Mouse (Mus musculus): ENCODE data around the gene Olfr524. TPM values are rescaled to one million over a fixed set of nuclear protein-coding genes. Genes with fewer than 3 reads are reported as not detected.

The Olfr524 gene
- total RNA-seq, 2 experiments from 2014 or later = not detected

DNA sequence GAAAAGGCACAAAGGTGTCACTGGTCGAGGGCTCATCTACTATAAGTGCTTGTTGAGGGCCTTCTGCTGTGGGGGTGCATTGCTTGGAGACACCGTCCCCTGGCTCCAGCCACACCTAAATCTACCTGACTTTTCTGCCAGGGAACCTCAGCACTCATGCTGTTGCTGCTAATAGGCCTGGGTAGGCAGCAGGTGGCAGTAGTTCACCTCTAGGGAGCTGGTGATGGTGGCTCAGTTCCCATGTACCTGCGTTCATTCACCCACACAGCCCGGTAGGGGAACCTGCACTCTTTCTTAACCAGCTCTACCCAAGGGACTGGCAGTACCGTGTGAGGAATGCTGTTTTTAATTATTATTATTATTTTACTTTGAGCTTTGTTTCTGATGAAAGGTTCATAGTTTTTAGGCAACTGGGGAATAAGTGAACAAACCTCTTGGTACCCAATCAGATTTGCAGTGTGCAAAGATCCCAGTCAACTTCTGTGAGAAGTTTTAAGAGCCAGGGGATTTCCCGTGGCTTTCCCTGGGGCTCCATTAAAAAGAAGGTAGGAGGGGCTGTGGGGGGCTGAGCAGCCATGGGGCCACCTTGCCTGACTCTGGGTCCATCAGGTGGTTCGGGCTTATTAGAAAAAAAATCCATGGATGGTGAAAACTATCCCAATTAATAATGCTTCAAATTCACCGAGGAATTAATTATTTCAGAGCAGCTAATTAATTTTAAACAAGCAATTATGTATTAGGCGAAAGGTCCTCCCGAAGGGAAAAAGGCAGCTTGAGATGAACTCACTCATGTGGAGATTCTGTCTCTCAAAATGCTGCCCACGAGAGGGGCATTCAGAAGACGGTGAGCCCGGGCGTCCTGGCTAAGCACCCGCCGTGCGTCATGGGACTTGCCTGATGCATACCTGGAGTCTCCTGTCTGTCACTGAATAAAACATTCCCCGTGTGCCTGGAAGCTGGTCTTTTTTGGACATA lies 18.8 kb downstream of the Olfr524 start:
- no peak for DNase-seq (ENCODE audit: low spot score in 2 of 2)

DNA sequence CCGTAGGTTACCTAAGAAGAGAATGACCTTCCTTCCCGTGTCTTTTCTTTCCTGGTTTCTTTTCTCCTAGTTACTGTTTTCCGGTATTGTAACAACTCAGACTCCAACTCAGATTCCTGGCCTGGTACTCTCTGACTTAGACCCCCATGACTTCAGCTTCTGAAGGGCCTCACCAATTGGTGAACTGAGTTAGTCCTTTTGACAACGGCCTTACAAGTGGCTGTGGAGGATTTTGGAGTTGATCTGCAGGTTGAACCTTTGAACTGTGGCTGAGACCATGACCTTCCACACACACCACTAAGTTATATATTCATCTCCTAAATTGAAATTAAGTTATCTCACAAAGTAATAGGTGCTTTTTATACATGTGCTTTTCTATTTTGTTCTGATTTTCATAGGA lies 21.6 kb downstream of the Olfr524 start:
- DNase-seq (ENCODE audit: low spot score in 2 of 2) = no peak

DNA sequence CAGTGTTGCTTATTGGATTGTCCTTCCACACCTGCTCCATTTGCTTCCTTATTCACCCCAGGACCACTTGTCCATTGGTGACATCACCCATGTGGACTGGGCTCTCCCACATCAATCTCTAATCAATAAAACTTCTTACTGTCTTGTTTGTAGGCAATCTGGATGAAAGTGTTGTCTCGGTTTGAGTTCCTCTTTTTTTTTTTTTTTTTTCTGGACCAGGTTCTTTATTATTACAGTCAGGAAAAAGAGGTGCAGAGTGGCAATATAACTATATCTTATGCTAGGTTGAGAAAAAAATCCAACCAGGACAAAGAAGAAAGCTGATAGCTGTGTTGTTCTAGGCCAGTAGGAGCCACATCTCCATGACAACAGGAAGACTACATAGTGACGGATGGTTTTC lies 25.1 kb downstream of the Olfr524 start:
- no peak for DNase-seq (ENCODE audit: low spot score in 2 of 2)

DNA sequence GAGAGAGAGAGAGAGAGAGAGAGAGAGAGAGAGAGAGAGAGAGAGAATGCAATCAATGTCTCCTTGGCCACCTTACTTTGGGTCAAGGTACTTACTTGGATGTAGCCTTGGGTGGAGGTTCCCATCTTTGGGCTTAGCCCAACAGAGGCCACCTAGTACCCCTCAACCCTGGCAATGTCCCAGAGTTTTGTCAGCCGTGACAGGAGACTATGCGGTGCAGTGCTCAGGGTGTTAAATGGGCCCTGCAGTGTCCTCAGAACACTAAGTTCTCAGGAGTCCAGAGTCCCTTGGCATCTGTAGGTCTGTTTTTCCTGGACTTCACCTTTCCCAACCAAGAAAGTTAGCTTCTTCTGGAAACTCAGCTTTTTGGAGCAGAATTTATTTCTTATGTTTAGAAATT lies 26.6 kb downstream of the Olfr524 start:
- DNase-seq (ENCODE audit: low spot score in 2 of 2) = no peak

DNA sequence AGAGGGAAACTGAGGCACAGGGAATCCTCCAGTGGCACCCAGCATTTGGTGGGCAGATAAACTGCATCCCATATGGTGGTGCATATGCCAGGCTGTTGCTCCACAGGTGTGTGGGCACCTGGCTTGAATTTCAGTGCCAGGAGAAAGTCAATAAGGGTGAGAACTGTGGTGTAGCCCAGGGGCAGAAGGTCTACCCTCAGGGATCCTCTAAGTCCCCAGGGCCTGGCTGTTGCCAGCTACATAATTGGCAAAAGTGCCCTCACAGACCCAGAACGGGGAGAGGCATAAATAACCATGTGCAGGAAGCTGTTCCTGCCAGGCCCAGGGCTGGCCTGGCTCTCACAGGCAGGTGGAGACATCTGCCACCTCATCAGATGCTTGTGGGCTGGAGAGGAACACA lies 32.8 kb downstream of the Olfr524 start, which contains the start of gene Olfr523:
Gene Olfr523, plus strand, starts transcription at position 282 of the 400 bp plus-strand sequence.
- no peak for DNase-seq (ENCODE audit: low spot score in 2 of 2)

DNA sequence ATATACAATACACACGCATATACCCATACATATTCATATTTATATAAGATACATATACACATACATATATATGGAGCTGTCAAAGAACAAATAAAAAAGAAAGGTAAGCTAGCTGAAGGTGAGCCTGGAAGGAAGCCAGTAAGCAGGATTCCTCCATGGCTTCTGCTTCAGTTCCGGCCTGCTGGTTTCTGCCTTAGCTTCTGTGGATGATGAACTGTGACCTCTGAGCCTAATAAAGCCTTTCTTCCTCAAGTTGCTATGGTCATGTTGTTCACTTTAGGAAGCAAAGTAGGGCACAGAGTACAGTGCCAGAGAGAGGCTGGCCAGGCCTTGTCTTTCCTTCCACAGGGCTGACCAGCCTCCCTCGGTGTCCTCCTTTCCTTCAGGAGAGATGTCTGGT lies 34.9 kb downstream of the Olfr524 start:
- DNase-seq (ENCODE audit: low spot score in 2 of 2) = no peak

DNA sequence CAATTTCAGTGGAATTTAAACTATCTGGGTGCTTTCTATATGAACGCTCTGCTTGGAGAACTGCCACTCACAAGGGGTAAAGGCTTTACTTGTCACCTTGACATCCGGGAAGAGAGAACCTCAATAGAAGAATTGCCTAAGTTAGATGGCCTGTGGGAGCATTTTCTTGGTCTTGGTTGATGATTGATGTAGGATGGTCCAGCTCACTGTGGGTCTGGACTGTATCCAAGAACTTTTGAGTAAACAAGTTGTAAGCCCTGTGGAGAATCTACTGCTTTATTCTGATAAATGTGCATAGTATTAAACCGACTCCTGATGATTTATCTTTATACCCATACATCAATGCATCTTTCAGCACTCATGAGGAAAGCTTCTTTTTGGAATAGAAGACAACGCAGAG lies 36.4 kb downstream of the Olfr524 start:
- DNase-seq (ENCODE audit: low spot score in 2 of 2) = no peak

DNA sequence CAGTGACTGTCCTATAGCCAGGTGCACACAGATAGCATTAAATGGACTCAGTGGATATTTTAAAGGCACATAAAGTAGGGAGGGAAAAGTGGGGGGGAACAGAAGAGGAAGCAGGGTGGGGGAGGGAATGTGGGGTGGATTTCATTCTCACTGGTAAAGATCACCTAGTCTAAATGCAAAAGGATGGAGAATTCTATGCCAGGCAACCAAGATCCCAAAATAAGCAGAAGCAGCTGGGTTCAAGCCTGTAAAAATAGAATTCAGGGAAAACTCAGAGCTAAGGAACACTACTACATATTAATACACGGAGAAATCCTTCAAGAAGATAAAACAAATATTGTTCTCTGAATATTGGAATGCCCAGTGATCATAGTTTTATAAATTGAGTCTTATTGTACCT lies 37.8 kb downstream of the Olfr524 start:
- no peak for DNase-seq (ENCODE audit: low spot score in 2 of 2)

DNA sequence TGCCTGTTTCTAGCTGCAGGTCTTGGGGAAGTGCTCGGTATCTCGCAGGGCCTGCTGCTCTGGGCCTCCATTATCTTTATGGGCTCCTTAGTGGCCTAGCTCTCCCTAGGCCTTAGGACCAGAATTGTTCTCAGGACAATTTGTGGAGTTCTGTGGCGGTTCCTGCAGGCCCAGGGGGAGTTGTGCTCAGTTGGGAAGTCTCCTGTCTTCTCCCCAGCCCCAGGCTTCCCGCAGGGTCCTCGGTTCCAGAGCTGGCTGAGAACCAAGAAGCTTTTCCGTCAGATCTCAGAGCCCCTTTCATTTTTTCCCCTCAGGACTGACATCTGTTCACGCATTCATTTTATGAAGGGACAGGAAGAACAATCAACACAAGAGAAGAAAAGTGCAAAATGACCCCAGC lies 41.1 kb downstream of the Olfr524 start, which contains the start of gene Olfr522:
Gene Olfr522, minus strand, starts transcription at position 101 of the 400 bp plus-strand sequence.
- DNase-seq (ENCODE audit: low spot score in 2 of 2) = no peak

DNA sequence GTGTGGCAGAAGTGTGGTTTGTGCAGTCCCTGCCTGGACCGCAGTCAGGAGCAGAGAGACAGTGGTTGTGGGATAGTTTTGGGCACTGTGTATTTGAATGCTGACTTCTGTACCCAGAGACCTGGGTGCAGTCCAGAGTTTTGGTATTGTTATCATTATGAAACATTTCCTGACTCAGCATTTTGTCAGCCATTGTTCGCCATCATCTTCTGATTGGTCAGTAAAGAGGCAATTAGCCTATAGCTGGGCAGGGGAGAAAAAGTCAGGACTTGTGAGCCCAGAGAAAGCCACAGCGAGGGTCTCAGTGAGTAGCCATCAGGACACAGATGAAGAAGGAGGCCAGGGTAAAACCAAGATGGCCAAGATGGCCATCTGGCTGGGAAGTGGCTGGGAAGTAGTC lies 45.4 kb downstream of the Olfr524 start:
- no peak for DNase-seq (ENCODE audit: low spot score in 2 of 2)

DNA sequence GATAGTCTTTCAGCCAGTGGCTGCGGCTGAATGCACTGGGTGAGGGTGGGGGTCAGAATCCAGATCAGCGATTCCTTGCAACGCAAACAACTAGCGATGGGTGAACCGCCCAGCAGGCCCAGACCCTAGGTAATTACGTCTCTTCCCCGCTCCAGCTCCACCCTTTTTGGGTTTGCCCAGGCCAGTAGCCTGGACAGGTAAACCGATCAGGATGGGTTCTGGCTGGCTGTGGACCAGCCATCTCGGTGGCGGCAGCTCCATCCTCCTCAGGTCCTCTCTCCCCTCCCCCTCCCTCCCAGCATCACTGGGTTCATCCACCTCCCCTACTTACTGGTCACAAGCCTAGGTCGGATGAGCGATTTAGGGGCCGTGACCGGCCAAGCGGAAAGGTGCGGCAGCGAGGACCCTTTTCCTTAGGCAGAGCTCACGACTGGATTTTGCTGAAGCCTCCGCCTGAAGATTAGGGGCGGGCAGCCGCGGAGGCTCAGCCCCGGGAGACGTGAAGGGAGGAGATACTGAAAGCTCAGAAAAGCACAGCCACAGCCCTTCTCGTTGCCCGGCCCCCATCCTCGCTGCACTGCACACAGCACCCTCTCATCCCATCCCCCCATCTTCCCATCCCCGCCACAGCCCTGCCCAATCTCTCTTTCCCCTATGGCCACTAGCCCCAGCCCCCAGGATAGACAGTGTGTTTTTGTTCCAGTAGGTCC lies 51.4 kb downstream of the Olfr524 start, which contains the start of gene Sprn:
Gene Sprn, minus strand, starts transcription at position 660 of the 710 bp plus-strand sequence.
- no peak for DNase-seq (ENCODE audit: low spot score in 2 of 2)

DNA sequence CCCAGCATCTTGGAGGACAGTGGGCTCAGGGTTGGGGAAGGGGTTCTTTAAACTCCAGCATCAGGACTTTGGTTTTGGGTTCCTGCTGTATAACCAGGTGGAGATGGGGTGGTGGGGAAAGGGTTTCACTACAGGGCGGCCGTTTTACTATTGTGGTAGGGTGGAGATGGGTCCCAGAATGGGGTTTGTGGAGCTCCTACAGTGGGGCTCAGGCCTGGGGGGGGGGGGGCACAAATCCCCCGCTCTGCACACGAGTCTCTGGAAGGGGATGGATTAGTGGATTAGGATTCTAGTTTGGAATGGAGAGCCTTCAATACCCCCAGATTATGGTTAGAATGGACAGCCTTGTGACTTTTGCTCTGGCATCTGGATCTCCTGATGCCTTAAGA lies 51.9 kb downstream of the Olfr524 start:
- no peak for DNase-seq (ENCODE audit: low spot score in 2 of 2)

DNA sequence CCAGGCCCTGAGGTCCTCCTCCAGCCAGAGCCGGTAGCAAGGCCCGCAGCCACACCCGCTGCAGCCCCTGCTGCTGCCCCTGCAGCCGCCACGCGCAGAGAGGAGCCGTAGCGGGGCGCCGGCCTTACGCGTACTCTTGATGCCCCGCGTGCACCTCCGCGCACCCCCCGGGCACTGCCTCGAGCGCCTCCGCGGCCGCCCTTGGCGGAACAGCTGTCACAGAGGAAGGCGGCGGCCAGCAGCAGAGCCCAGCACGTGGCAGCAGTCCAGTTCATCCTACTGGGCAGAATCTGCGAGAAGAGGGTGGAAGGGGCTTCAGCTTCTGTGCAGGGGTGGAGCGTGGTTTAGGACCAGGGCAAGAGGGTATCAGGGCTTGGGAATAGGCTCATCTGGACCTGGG lies 52.4 kb downstream of the Olfr524 start:
- peak in 1 of 2 experiments; percentile 47 for DNase-seq (ENCODE audit: low spot score in 2 of 2)

Other genes with a start within 250 kb of the Olfr524 start
- not detected for gene 6430531B16Rik, start 227.2 kb downstream of the Olfr524 start, total RNA-seq (2021)
- gene Adam8, start 213.4 kb downstream of the Olfr524 start, total RNA-seq (2021) = 1 to 10 TPM in 1 of 2 experiments, under 1 TPM in 1; 0.78 to 1.1 TPM
- gene Zfp511, start 169.6 kb downstream of the Olfr524 start, total RNA-seq (2021) = 10 to 100 TPM; 11.0 to 11.2 TPM
- gene Tubgcp2, start 169.3 kb downstream of the Olfr524 start, total RNA-seq (2021) = 10 to 100 TPM; 34.6 to 38.0 TPM
- not detected for gene Msx3, start 156.9 kb downstream of the Olfr524 start, total RNA-seq (2021)
- not detected for gene Caly, start 123.4 kb downstream of the Olfr524 start, total RNA-seq (2021)
- not detected for gene Prap1, start 112.6 kb downstream of the Olfr524 start, total RNA-seq (2021)
- gene Fuom, start 103.5 kb downstream of the Olfr524 start, total RNA-seq (2021) = 10 to 100 TPM; 30.6 to 32.4 TPM
- 1 to 10 TPM; 6.6 to 7.0 TPM for gene Paox, start 90.2 kb downstream of the Olfr524 start, total RNA-seq (2021)
- gene Echs1, start 89.5 kb downstream of the Olfr524 start, total RNA-seq (2021) = 10 to 100 TPM; 78.9 to 80.2 TPM
- gene Mtg1, start 68.4 kb downstream of the Olfr524 start, total RNA-seq (2021) = 10 to 100 TPM; 19.6 to 20.4 TPM
- gene Sprn, start 51.1 kb downstream of the Olfr524 start, total RNA-seq (2021) = under 1 TPM; 0.29 to 0.42 TPM
- not detected for gene Olfr522, start 41.2 kb downstream of the Olfr524 start, total RNA-seq (2021)
- gene Olfr523, start 32.7 kb downstream of the Olfr524 start, total RNA-seq (2021) = not detected
- gene Cd163l1, start 12.3 kb upstream of the Olfr524 start, total RNA-seq (2021) = under 1 TPM in 1 of 2 experiments, not detected in 1; 0.16 TPM
- not detected for gene 5830411N06Rik, start 41.3 kb upstream of the Olfr524 start, total RNA-seq (2021)
- not detected for gene Olfr525, start 114.9 kb upstream of the Olfr524 start, total RNA-seq (2021)
- gene Olfr527, start 128.1 kb upstream of the Olfr524 start, total RNA-seq (2021) = not detected
- gene Olfr60, start 155.7 kb upstream of the Olfr524 start, total RNA-seq (2021) = not detected
- gene Olfr530, start 170.4 kb upstream of the Olfr524 start, total RNA-seq (2021) = not detected
- not detected for gene Olfr531, start 197.0 kb upstream of the Olfr524 start, total RNA-seq (2021)
- not detected for gene Olfr532, start 215.7 kb upstream of the Olfr524 start, total RNA-seq (2021)

Measured in gastrocnemius, postnatal 4 days (tissue).